10 mouse cellular contexts compared by ENCODE assay signal in genomic region chr3:79897534-79898370, GRCm38 (mm10). TPM values are rescaled to one million over a fixed set of nuclear protein-coding genes. Genes with fewer than 3 reads are reported as not detected.
DNase-seq lines count a peak whose midpoint lies in the region; ATAC-seq lines count a peak whose summit lies in the region.
"Had no signal": no experiment of that assay in that cellular context is flagged by ENCODE, and none has a peak within 500 bp of the region (broad histone marks: within the 10 kb centered on the region; RNA-seq: fewer than 3 reads in every experiment).

No protein-coding gene starts in this region.

- intact Hi-C loops in heart, postnatal 25 days (cut with DNase I): no loop called here

- H3K9ac ChIP-seq in heart, embryonic 16.5 days (ENCODE audit: low read length): no peak overlapping the region

- 69% methylated on average over 13 of the region's 13 CpGs for WGBS in heart, embryonic 16.5 days
- WGBS in macrophage (ENCODE audit: missing documents): 97% methylated on average over 13 of the region's 13 CpGs

- no peak overlapping the region for H3K4me2 ChIP-seq in heart, embryonic 16.5 days (ENCODE audit: low read depth, low read length)

- peak; percentile 42 to 63 for DNase-seq in cerebellum, postnatal 10 days
- DNase-seq in cerebellum, adult 9-10 months: no peak
- no peak for DNase-seq in heart, postnatal 25 days (ENCODE audit: low spot score)
- peak; percentile 46 for DNase-seq in lung, postnatal 36 days
- no peak for DNase-seq in lung, postnatal 25 days (ENCODE audit: low spot score)
- DNase-seq in thymus, postnatal 10 days (ENCODE audit: low spot score in 2 of 2): no peak
- DNase-seq: kidney, adult 11 months had no signal

- peaks cover 63% of the 10 kb centered on the region for H3K79me2 ChIP-seq in macrophage (ENCODE audit: inconsistent target)

- no peak overlapping the region for H3K4me3 ChIP-seq in heart, embryonic 16.5 days (ENCODE audit: low read length)
- no peak overlapping the region for H3K4me3 ChIP-seq in macrophage (ENCODE audit: inconsistent target)
- H3K4me3 ChIP-seq: midbrain, embryonic 10.5 days had no signal

- peaks cover 17% of the 10 kb centered on the region for H3K4me1 ChIP-seq in heart, embryonic 16.5 days (ENCODE audit: control insufficient read depth, insufficient read depth, low read length)
- H3K4me1 ChIP-seq: midbrain, embryonic 10.5 days had no signal

- H3K27ac ChIP-seq in heart, embryonic 16.5 days (ENCODE audit: low read length): peak overlapping the region; percentile 23; the same call in 1 of the 2 replicates
- H3K27ac ChIP-seq in macrophage: peak overlapping the region; percentile 69
- H3K27ac ChIP-seq: midbrain, embryonic 10.5 days had no signal

- no peaks in the 10 kb centered on the region for H3K9me3 ChIP-seq in heart, embryonic 16.5 days (replicated peaks; ENCODE audit: control insufficient read depth, low read length)
- H3K9me3 ChIP-seq: midbrain, embryonic 10.5 days had no signal

- ATAC-seq in heart, embryonic 16.5 days (replicated peaks; ENCODE audit: extremely low read depth, insufficient read depth, low FRiP score): no peak

- peaks cover 4% of the 10 kb centered on the region; the same call in 1 of the 2 replicates for H3K36me3 ChIP-seq in heart, embryonic 16.5 days (ENCODE audit: control insufficient read depth, insufficient read depth)
- no peaks in the 10 kb centered on the region for H3K36me3 ChIP-seq in macrophage (ENCODE audit: inconsistent target)
- H3K36me3 ChIP-seq: midbrain, embryonic 10.5 days had no signal

- H3K27me3 ChIP-seq in heart, embryonic 16.5 days (ENCODE audit: control insufficient read depth, insufficient read depth, low read length): no peaks in the 10 kb centered on the region

RNA-seq across cellular contexts. Expression of gene Fam198b, which starts 13.4 kb away (rescaled TPM):
- 61.6 and 61.7 TPM in 2 replicates for polyA plus RNA-seq in heart, embryonic 16.5 days (2015; fragmentation: Nextera tagmentation; extraction: Ambion mirVana)
- total RNA-seq in heart, postnatal 25 days (2021): 10 to 100 TPM; 23.8 to 27.7 TPM
- 10 to 100 TPM in 7 of 26 experiments, 1 to 10 TPM in 15, under 1 TPM in 4; 0.60 to 42.3 (median 4.2) TPM for total RNA-seq in macrophage (2018; cell fraction: chromatin; rRNA removed)
- 10 to 100 TPM in 14 of 26 experiments, 1 to 10 TPM in 12; 6.5 to 36.9 (median 14.3) TPM for total RNA-seq in macrophage (2018; cell fraction: cytosol; rRNA removed)
- 10 to 100 TPM in 13 of 26 experiments, 1 to 10 TPM in 13; 3.4 to 48.4 (median 9.7) TPM for total RNA-seq in macrophage (2018; cell fraction: nucleus; rRNA removed)
- 16.9 to 30.2 TPM (median 26.1 TPM) in 3 replicates for polyA plus RNA-seq in macrophage (2018)

RNA-seq across cellular contexts. Expression of gene Tmem144, which starts 45.2 kb away (rescaled TPM):
- polyA plus RNA-seq in heart, embryonic 16.5 days (2015; fragmentation: Nextera tagmentation; extraction: Ambion mirVana): 10.5 and 11.3 TPM in 2 replicates
- total RNA-seq in heart, postnatal 25 days (2021): 1 to 10 TPM; 8.1 to 9.1 TPM
- 10 to 100 TPM in 10 of 26 experiments, 1 to 10 TPM in 16; 1.7 to 33.6 (median 9.2) TPM for total RNA-seq in macrophage (2018; cell fraction: chromatin; rRNA removed)
- total RNA-seq in macrophage (2018; cell fraction: cytosol; rRNA removed): 10 to 100 TPM in 12 of 26 experiments, 1 to 10 TPM in 14; 3.2 to 22.9 (median 8.2) TPM
- total RNA-seq in macrophage (2018; cell fraction: nucleus; rRNA removed): 10 to 100 TPM in 16 of 26 experiments, 1 to 10 TPM in 10; 2.5 to 38.9 (median 11.4) TPM
- polyA plus RNA-seq in macrophage (2018): 9.9 to 16.8 TPM (median 15.2 TPM) in 3 replicates

Comparison
In these comparisons a context has a peak if more than half of its experiments do, and no peak if none do; other contexts are left out.
1. DNase-seq: peak in cerebellum, postnatal 10 days (2 of 2) and lung, postnatal 36 days (single experiment); none in cerebellum, adult 9-10 months (single experiment), heart, postnatal 25 days (single experiment), lung, postnatal 25 days (single experiment) and thymus, postnatal 10 days (0 of 2).